Mouse (Mus musculus): Measurements from ENCODE around the gene Gm10912. TPM values are rescaled to one million over a fixed set of nuclear protein-coding genes. Genes with fewer than 3 reads are reported as not detected.
"Not testable (repeated sequence)": the region's sequence is repeated elsewhere in the genome, so short reads cannot be mapped to it uniquely, and the experiment has no call there.

Gene Gm10912
- not detected in 2 replicates for polyA plus RNA-seq (2016; fragmentation: Nextera tagmentation; extraction: Ambion mirVana)

- 96% methylated on average over 5 of the region's 6 CpGs for WGBS
- not testable (repeated sequence) for H3K4me2 ChIP-seq
Observed at GRCm38 (mm10) chr2:104065526-104065925, at the start of gene Gm10912. Gm10912 (plus strand) TSS chr2:104065826.

DNA sequence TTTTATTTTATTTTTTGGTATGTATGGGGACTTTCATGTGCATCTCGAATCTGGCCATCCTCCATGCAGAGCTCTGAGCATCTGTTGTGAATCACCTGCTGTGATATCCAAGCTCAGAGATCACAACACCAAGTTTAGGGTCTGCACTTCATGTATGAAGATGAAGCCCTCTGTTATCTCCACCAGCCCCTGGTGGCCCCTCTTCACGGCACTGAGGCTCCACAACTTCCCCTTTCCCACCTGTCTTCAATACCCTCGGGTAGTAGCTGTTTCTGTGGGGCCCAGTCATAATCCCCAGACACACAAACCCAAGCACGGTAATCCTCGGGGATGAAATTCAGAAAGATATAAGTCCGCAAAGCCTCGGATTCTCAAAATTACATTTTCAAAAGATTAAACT, 42.5 kb upstream of the Gm10912 start:
- Histone ChIP-seq H3K36me3 (replicated peaks) (no peaks in the 10 kb centered on the region), H3K27me3 (no peaks in the 10 kb centered on the region), H3K9ac (no peak overlapping the region), H3K4me2 (no peak overlapping the region), H3K9me3 (no peaks in the 10 kb centered on the region), H3K4me3 (replicated peaks) (no peak overlapping the region), H3K27ac (no peak overlapping the region), H3K4me1 (no peaks in the 10 kb centered on the region)
- WGBS, result 84% methylated on average over 7 of the region's 7 CpGs
- no peak for ATAC-seq (ENCODE audit: low FRiP score)

More at GRCm38 (mm10) chr2:104065526-104065925, at the start of gene Gm10912:
- H3K4me1 ChIP-seq; ATAC-seq (ENCODE audit: low FRiP score); H3K4me3 ChIP-seq (replicated peaks); H3K27me3 ChIP-seq; H3K36me3 ChIP-seq (replicated peaks); H3K9ac ChIP-seq; H3K9me3 ChIP-seq; H3K27ac ChIP-seq: not testable (repeated sequence)

DNA sequence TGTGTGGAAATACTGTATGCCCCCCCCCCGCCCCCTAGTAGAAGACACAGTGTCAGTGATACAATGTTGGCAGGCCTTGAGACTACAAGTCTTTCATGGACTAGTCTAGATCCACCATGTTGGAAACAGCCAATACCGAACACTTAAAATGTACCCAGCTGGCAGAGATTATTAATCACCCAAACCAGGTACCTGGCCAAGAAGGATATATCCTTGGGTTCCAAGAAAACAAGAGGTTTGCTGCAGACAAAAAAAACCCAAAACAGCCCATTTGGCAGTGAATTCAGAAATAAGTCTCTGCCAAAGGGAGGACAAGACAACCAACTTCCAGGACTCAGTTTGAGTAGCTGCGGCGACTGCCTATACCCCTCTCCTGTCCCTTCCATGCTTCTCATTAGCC, 41.0 kb upstream of the Gm10912 start:
- no peak overlapping the region for H3K27ac ChIP-seq
- H3K27me3 ChIP-seq, result no peaks in the 10 kb centered on the region
- no peaks in the 10 kb centered on the region for H3K36me3 ChIP-seq (replicated peaks)
- H3K4me2 ChIP-seq, result no peak overlapping the region
- H3K9me3 ChIP-seq, result no peaks in the 10 kb centered on the region
- H3K4me3 ChIP-seq (replicated peaks), result no peak overlapping the region
- 93% methylated on average over 4 of the region's 4 CpGs for WGBS
- H3K4me1 ChIP-seq, result peaks cover 13% of the 10 kb centered on the region
- ATAC-seq (ENCODE audit: low FRiP score), result no peak
- H3K9ac ChIP-seq, result no peak overlapping the region

DNA sequence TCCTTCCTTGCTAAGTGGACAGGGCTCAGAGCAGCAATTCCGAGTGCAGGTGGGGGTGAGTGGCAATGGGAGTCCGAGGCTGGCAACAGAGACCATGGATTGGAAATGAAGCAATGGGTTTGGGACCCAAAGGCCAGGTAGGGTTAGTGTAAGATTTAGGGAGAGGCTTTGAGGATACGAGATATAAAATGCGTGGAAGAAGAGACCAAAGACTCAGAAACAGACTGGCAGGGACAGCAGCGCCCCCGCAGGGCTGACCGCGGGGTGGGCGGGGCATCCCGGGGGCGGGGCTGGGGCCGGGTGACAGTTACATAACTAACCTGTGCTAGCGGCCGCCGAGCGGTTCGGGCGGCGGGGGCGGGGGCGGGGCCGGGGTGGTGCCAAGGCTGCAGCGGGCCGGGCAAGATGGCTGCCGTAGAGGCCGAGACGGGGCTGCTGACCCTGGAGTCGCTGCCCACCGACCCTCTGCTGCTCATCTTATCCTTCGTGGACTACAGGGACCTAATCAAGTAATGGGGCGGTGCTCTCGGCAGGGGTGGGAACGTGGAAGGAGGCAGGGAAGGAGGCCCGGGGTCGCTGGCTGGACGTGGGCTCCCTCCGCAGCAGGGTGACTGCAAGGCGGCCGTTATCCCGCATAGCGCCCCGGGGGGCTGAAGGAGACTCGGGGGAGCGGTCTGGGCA, 38.0 kb upstream of the Gm10912 start, which contains the start of gene Fbxo3:
Fbxo3 (plus strand) TSS at position 264 of the 681 bp plus-strand sequence.
- no peaks in the 10 kb centered on the region for H3K27me3 ChIP-seq
- H3K9me3 ChIP-seq, result no peaks in the 10 kb centered on the region
- H3K4me1 ChIP-seq, result peaks cover 16% of the 10 kb centered on the region
- peak within 1 kb of the TSS; percentile 95 for H3K9ac ChIP-seq
- 0 out of 2 replicates have a peak, but pooled peaks cover 5% of the 10 kb centered on the region for H3K36me3 ChIP-seq (replicated peaks)
- H3K27ac ChIP-seq, result peak within 1 kb of the TSS; percentile 59; the same call in 1 of the 2 replicates
- under 1% methylated on average over 44 of the region's 44 CpGs for WGBS
- peak within 1 kb of the TSS; percentile 93 for H3K4me3 ChIP-seq (replicated peaks)
- ATAC-seq (ENCODE audit: low FRiP score), result peak; percentile 96
- peak within 1 kb of the TSS; percentile 83 for H3K4me2 ChIP-seq

GRCm38 (mm10) chr2:104028139-104028723, 37.4 kb upstream of the Gm10912 start, which contains the start of gene 4931422A03Rik:
4931422A03Rik (minus strand) TSS chr2:104028361.
- Histone ChIP-seq H3K9me3 (no peaks in the 10 kb centered on the region), H3K9ac (peak within 1 kb of the TSS; percentile 95), H3K27ac (peak within 1 kb of the TSS; percentile 59; the same call in 1 of the 2 replicates), H3K4me2 (peak within 1 kb of the TSS; percentile 83), H3K27me3 (no peaks in the 10 kb centered on the region), H3K36me3 (replicated peaks) (0 out of 2 replicates have a peak, but pooled peaks cover 5% of the 10 kb centered on the region), H3K4me1 (peaks cover 16% of the 10 kb centered on the region), H3K4me3 (replicated peaks) (peak within 1 kb of the TSS; percentile 93)
- ATAC-seq (ENCODE audit: low FRiP score), result peak; percentile 73
- 2% methylated on average over 32 of the region's 32 CpGs for WGBS

GRCm38 (mm10) chr2:104029074-104029473, 36.6 kb upstream of the Gm10912 start:
- Histone ChIP-seq H3K9ac (0 out of 2 replicates have a peak overlapping the region, but pooled peaks have one; percentile 95), H3K36me3 (replicated peaks) (peaks cover 5% of the 10 kb centered on the region; the same call in 1 of the 2 replicates), H3K27ac (no peak overlapping the region), H3K9me3 (no peaks in the 10 kb centered on the region), H3K4me3 (replicated peaks) (peak overlapping the region; percentile 93; the same call in 1 of the 2 replicates), H3K27me3 (no peaks in the 10 kb centered on the region), H3K4me1 (peaks cover 16% of the 10 kb centered on the region), H3K4me2 (peak overlapping the region; percentile 83)
- 84% methylated on average over 2 of the region's 2 CpGs for WGBS
- no peak for ATAC-seq (ENCODE audit: low FRiP score)

DNA sequence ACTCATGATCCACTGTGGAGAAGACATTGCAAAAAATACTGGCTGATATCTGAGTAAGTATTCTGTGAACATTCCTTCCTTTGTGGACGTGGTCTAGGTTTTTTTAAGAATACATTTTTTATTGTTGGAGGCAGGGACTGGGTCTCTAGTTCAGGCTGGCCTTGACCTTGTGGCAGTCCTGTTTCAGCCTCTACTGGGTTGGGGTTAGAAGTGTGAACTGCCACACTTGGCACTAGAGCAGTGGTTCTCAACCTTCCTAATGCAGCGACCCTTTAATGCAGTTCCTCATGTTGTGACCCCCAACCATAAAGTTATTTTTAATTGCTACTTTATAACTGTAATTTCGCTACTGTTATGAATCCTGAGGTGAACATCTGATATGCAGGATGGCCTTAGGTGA, 35.2 kb upstream of the Gm10912 start:
- Histone ChIP-seq H3K4me2 (no peak overlapping the region), H3K36me3 (replicated peaks) (peaks cover 8% of the 10 kb centered on the region; the same call in 1 of the 2 replicates), H3K9ac (no peak overlapping the region), H3K27ac (no peak overlapping the region), H3K4me1 (peaks cover 16% of the 10 kb centered on the region), H3K27me3 (no peaks in the 10 kb centered on the region), H3K4me3 (replicated peaks) (no peak overlapping the region), H3K9me3 (no peaks in the 10 kb centered on the region)
- 84% methylated on average over 3 of the region's 3 CpGs for WGBS
- ATAC-seq (ENCODE audit: low FRiP score), result no peak

GRCm38 (mm10) chr2:104032056-104032455, 33.6 kb upstream of the Gm10912 start:
- WGBS, result 88% methylated on average over 3 of the region's 3 CpGs
- ATAC-seq (ENCODE audit: low FRiP score), result no peak
- Histone ChIP-seq H3K9me3 (no peaks in the 10 kb centered on the region), H3K4me2 (no peak overlapping the region), H3K36me3 (replicated peaks) (peaks cover 15% of the 10 kb centered on the region), H3K4me1 (peaks cover 16% of the 10 kb centered on the region), H3K27ac (no peak overlapping the region), H3K27me3 (no peaks in the 10 kb centered on the region), H3K4me3 (replicated peaks) (no peak overlapping the region), H3K9ac (no peak overlapping the region)

DNA sequence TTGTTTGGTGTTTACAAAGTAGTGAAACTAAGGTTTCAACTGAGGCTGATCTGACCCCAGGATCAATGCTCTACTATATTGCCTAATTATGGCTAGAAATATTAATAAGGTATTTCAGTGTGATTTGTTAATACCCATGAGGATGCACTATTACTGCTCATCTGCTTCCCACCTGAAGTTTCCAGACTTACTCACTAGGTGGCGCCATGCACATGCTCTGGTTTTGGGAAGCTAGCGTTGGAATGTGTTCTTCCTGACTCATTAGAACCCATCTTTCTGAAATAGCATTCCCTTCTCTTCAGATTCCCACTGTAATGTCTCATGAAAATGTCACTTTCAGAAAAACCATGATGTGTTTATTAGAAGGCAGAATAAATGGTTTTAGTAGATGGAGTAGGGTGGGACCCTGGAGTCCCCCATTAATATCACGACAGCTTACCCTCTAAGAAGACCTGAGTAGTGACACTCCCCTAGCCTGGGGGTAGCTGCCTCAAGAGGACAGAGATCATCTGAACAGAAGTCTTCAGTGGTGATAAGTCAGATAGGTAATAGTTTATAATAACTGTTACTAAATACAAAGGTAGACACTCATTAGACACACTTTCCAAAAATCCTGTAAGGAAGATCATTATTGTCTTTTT, 30.7 kb upstream of the Gm10912 start:
- Histone ChIP-seq H3K36me3 (replicated peaks) (peaks cover 23% of the 10 kb centered on the region), H3K4me1 (peaks cover under 1% of the 10 kb centered on the region; the same call in 1 of the 2 replicates), H3K4me3 (replicated peaks) (no peak overlapping the region), H3K27ac (no peak overlapping the region), H3K27me3 (no peaks in the 10 kb centered on the region), H3K4me2 (no peak overlapping the region), H3K9ac (no peak overlapping the region), H3K9me3 (no peaks in the 10 kb centered on the region)
- 34% methylated on average over 3 of the region's 3 CpGs for WGBS
- ATAC-seq (ENCODE audit: low FRiP score), result 0 out of 2 replicates have a peak, but pooled peaks have one; percentile 23

GRCm38 (mm10) chr2:104035595-104035994, 30.0 kb upstream of the Gm10912 start:
- ATAC-seq (ENCODE audit: low FRiP score), result no peak
- Histone ChIP-seq H3K4me2 (no peak overlapping the region), H3K9ac (no peak overlapping the region), H3K36me3 (replicated peaks) (peaks cover 23% of the 10 kb centered on the region), H3K27me3 (no peaks in the 10 kb centered on the region), H3K4me3 (replicated peaks) (no peak overlapping the region), H3K4me1 (no peaks in the 10 kb centered on the region), H3K27ac (no peak overlapping the region), H3K9me3 (no peaks in the 10 kb centered on the region)
- WGBS, result 86% methylated on average over 6 of the region's 6 CpGs

GRCm38 (mm10) chr2:104036316-104036715, 29.3 kb upstream of the Gm10912 start:
- Histone ChIP-seq H3K27ac (no peak overlapping the region), H3K4me1 (no peaks in the 10 kb centered on the region), H3K4me3 (replicated peaks) (no peak overlapping the region), H3K4me2 (no peak overlapping the region), H3K36me3 (replicated peaks) (peaks cover 23% of the 10 kb centered on the region), H3K27me3 (no peaks in the 10 kb centered on the region), H3K9ac (no peak overlapping the region), H3K9me3 (no peaks in the 10 kb centered on the region)
- 66% methylated on average over 3 of the region's 3 CpGs for WGBS
- no peak for ATAC-seq (ENCODE audit: low FRiP score)

DNA sequence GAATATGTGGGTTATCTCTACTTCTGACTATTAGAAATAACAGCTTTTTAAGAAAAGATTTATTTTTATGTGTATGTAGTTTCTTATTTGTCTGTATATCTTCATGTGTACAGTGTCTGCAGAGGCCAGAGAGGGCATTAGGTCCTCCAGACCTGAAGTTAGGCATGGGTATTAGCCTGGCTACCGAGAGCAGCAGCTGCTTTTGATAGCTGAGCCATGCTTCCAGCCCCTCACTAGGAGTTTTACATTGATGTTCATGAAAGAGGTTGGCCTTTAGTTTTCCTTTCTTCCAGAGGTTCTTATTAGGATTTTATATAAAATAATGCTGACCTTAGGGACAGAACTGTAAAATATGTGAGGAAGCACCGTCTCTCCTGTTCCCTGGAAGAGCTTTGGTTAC, 27.4 kb upstream of the Gm10912 start:
- Histone ChIP-seq H3K9ac (no peak overlapping the region), H3K27ac (no peak overlapping the region), H3K4me1 (no peaks in the 10 kb centered on the region), H3K4me2 (no peak overlapping the region), H3K9me3 (no peaks in the 10 kb centered on the region), H3K27me3 (no peaks in the 10 kb centered on the region), H3K36me3 (replicated peaks) (peaks cover 18% of the 10 kb centered on the region), H3K4me3 (replicated peaks) (no peak overlapping the region)
- ATAC-seq (ENCODE audit: low FRiP score), result no peak
- WGBS, result 83% methylated on average over 2 of the region's 2 CpGs

All from forebrain, embryonic 12.5 days (tissue).